Mouse (Mus musculus): ENCODE measurements around the gene Ndfip2. TPM values are rescaled to one million over a fixed set of nuclear protein-coding genes. Genes with fewer than 3 reads are reported as not detected.

Gene Ndfip2
- polyA plus RNA-seq, 1 experiment from 2014 or later, result 57.2 TPM

Other genes with a start within 250 kb of the Ndfip2 start
- gene Rbm26, start 81.2 kb upstream of the Ndfip2 start, polyA plus RNA-seq (2014; fragmentation: Nextera tagmentation; extraction: Ambion mirVana), result 43.8 and 48.7 TPM in 2 replicates

Data from forebrain, embryonic 11.5 days (tissue).